Comparison of ENCODE assay signal across 21 mouse cellular contexts in genomic region chr10:4910451-4910850, GRCm38 (mm10).
DNase-seq lines count a peak whose midpoint lies in the region; ATAC-seq and TF ChIP-seq lines count a peak whose summit lies in the region.
"Had no signal": no experiment of that assay in that cellular context is flagged by ENCODE, and none has a peak within 500 bp of the region (broad histone marks: within the 10 kb centered on the region; RNA-seq: fewer than 3 reads in every experiment).

No protein-coding gene starts in this region.

- no peak overlapping the region for H3K4me3 ChIP-seq in CH12.LX (replicated peaks in 1 of 3; ENCODE audit: low read depth in 2 of 3, low read length in 2 of 3, poor library complexity in 1 of 3)
- H3K4me3 ChIP-seq: embryonic facial prominence, embryonic 13.5 days; forebrain, embryonic 12.5 days; heart, embryonic 10.5 days; hindbrain, embryonic 13.5 days had no signal

- in situ Hi-C loops in CH12.LX (cut with MboI; ENCODE audit: low pct_ligation_motif_present, low pct_unique_long_range_greater_than_20kb, low sequenced_read_pairs) = no loop called here

- no peak overlapping the region for H3K27ac ChIP-seq in CH12.LX (ENCODE audit: insufficient read depth, low read depth)
- H3K27ac ChIP-seq: embryonic facial prominence, embryonic 13.5 days; forebrain, embryonic 12.5 days; heart, embryonic 10.5 days; hindbrain, embryonic 13.5 days; hindbrain, postnatal 0 days had no signal

- no peaks in the 10 kb centered on the region for H3K36me3 ChIP-seq in CH12.LX (replicated peaks in 1 of 2; ENCODE audit: control insufficient read depth in 1 of 2, insufficient read depth in 1 of 2, low read length in 1 of 2)
- H3K36me3 ChIP-seq: embryonic facial prominence, embryonic 13.5 days; forebrain, embryonic 12.5 days; heart, embryonic 10.5 days; hindbrain, embryonic 13.5 days had no signal

- H3K27me3 ChIP-seq in CH12.LX (replicated peaks) = no peaks in the 10 kb centered on the region
- H3K27me3 ChIP-seq: embryonic facial prominence, embryonic 13.5 days; forebrain, embryonic 12.5 days; hindbrain, embryonic 13.5 days had no signal

- H3K9ac ChIP-seq in CH12.LX (ENCODE audit: insufficient read depth, low read depth) = no peak overlapping the region
- H3K9ac ChIP-seq: embryonic facial prominence, embryonic 13.5 days; forebrain, embryonic 12.5 days; hindbrain, embryonic 13.5 days had no signal

- TF ChIP-seq RAD21 in CH12.LX (IDR thresholded peaks at IDR 0.05; ENCODE audit: low read depth, low read length) = no peak

- no peaks in the 10 kb centered on the region for H3K79me2 ChIP-seq in CH12.LX (replicated peaks; ENCODE audit: control insufficient read depth, extremely low read depth, insufficient read depth, poor library complexity, severe bottlenecking)

- ATAC-seq in common myeloid progenitor, adult 5-6 weeks (replicated peaks; ENCODE audit: low read depth, poor library complexity, severe bottlenecking) = peak; percentile 97
- peak; percentile 97 for ATAC-seq in megakaryocyte progenitor cell, adult 5-6 weeks (replicated peaks; ENCODE audit: poor library complexity)
- ATAC-seq: forebrain, embryonic 16.5 days; hindbrain, postnatal 0 days had no signal

- dilution Hi-C loops in CH12.LX (cut with MboI; ENCODE audit: extremely low pct_ligation_motif_present, extremely low pct_unique_long_range_greater_than_20kb, low sequenced_read_pairs) = no loop called here

- peaks cover 0 to 23% of the 10 kb centered on the region in 2 experiments; a peak in 2 of 4 replicates for H3K4me1 ChIP-seq in CH12.LX (ENCODE audit: control insufficient read depth in 1 of 2, insufficient read depth in 2 of 2)
- H3K4me1 ChIP-seq: embryonic facial prominence, embryonic 13.5 days; forebrain, embryonic 12.5 days; heart, embryonic 10.5 days; hindbrain, embryonic 13.5 days had no signal

- no peak for TF ChIP-seq POLR2A in CH12.LX (IDR thresholded peaks at IDR 0.05; ENCODE audit: low read depth, low read length)

- H3K4me2 ChIP-seq in CH12.LX (ENCODE audit: insufficient read depth, low read depth, poor library complexity, severe bottlenecking) = no peak overlapping the region
- H3K4me2 ChIP-seq: embryonic facial prominence, embryonic 13.5 days; forebrain, embryonic 12.5 days; hindbrain, embryonic 13.5 days had no signal

- DNase-seq in CH12.LX (ENCODE audit: extremely low read depth) = peak; percentile 32
- DNase-seq in gastrocnemius, adult 8-10 months (ENCODE audit: low spot score in 2 of 2) = no peak
- DNase-seq in layer of hippocampus, postnatal 36 days = no peak
- no peak for DNase-seq in thymus, postnatal 0 days (ENCODE audit: low spot score)
- no peak for DNase-seq in right cerebral cortex, postnatal 14 days
- DNase-seq: adrenal gland, postnatal 10 days; cerebellum, adult 11 months; cerebellum, adult 8-10 months; cerebellum, postnatal 14 days; gastrocnemius, postnatal 25 days; heart, adult 11 months; heart, postnatal 10 days; heart, postnatal 4 days had no signal

- no peak for TF ChIP-seq CTCF in CH12.LX (conservative IDR thresholded peaks at IDR 0.05 in 1 of 2, IDR thresholded peaks at IDR 0.05 in 1 of 2; ENCODE audit: low read depth in 2 of 2, low read length in 2 of 2)

- no peaks in the 10 kb centered on the region for H3K9me3 ChIP-seq in CH12.LX (replicated peaks; ENCODE audit: low read length)
- H3K9me3 ChIP-seq: embryonic facial prominence, embryonic 13.5 days; forebrain, embryonic 12.5 days; heart, embryonic 10.5 days; hindbrain, embryonic 13.5 days had no signal

- no peak for TF ChIP-seq EP300 in CH12.LX (IDR thresholded peaks at IDR 0.05; ENCODE audit: low read length)

TF ChIP-seq in CH12.LX, 34 proteins besides CTCF, POLR2A, EP300 and RAD21:
- no peak for TF ChIP-seq ZC3H11A (IDR thresholded peaks at IDR 0.05; ENCODE audit: low read depth, low read length)
- TF ChIP-seq JUN (IDR thresholded peaks at IDR 0.05; ENCODE audit: insufficient read depth, low read depth, low read length) = no peak
- TF ChIP-seq GABPA (IDR thresholded peaks at IDR 0.05; ENCODE audit: insufficient replicate concordance, low read depth, low read length) = no peak
